Mouse (Mus musculus) ES-CJ7 (cell line): ENCODE measurements around the gene Nefh.

ENCODE experiments used
- DNase-seq: peaks from one replicate; pipeline ENCODE4 v3.0.0; 2011; ENCODE audit warnings: low read depth, low spot score

The Nefh gene

GRCm38 (mm10) chr11:4947813-4948174 is at the start of gene Nefh:
Gene Nefh, minus strand, starts transcription at chr11:4948064.
- peak; percentile 34 for DNase-seq

GRCm38 (mm10) chr11:4996621-4997199 is 48.8 kb upstream of the Nefh start:
- DNase-seq: no peak

GRCm38 (mm10) chr11:4995676-4996075 is 47.8 kb upstream of the Nefh start:
- no peak for DNase-seq

DNA sequence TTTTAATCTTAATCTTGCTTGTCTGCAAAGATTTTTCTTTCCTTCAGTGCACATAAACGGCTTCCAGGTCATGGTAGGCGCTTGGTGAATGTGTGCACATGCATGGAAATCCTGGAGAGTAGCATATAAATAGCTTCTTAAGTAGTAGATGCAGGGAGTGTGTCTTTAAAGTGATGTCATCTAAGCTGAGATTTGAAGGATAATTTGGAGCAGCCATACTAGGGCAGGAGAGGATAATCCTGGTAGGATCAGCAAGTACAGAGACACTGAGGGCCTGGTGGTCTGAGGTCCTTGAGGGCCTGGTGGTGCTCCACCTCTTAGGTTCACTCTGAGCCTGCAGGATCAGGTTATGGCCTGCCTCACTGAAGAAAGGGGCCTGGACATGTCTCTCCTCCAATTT is 44.6 kb upstream of the Nefh start:
- DNase-seq: no peak

DNA sequence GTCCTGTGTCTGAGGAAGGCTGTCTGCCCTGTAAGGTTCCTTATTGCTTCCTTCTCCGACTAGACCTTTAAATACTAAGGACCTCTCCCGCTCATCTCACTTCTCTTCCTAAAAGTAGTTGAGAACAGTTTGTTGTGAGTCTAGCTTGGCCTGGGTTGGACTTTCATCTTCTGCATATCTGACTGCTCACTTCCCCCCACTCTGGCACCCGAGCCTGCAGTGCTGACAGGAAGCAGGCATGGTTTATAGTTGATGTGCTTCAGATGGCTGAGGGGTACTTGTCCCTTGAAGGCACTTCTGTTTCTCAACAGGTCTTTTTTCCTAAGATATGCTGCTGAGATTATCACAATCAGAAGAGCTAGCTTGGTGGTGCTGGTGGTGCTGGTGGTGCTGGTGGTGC is 41.3 kb upstream of the Nefh start:
- DNase-seq: no peak

GRCm38 (mm10) chr11:4987487-4987852 is 39.6 kb upstream of the Nefh start:
- DNase-seq: no peak

GRCm38 (mm10) chr11:4986695-4987486 is 39.0 kb upstream of the Nefh start, which contains the start of gene Ap1b1:
Gene Ap1b1, plus strand, starts transcription at chr11:4986824.
- peak; percentile 94 for DNase-seq

- no peak for DNase-seq
Observed at GRCm38 (mm10) chr11:4984799-4985198, 36.9 kb upstream of the Nefh start.

DNA sequence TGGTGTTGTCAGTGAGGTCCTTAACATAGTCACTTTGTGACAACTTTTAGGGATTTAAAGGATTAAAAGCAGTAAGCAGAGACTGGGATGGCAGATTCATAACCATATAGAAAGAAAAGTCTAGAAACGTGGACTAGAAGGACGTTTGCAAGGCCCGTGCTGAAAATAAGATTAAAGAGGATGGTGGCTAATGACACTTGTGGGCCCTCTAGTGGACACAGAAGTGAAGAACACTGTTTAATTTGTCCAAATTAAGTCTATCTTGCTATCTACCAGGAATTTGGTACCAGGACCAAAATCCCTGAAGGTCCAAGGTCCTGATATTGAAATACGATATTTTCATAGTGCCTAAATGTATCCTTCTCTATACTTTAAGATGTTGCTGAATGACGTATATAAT is 36.4 kb upstream of the Nefh start:
- DNase-seq: peak; percentile 64

DNA sequence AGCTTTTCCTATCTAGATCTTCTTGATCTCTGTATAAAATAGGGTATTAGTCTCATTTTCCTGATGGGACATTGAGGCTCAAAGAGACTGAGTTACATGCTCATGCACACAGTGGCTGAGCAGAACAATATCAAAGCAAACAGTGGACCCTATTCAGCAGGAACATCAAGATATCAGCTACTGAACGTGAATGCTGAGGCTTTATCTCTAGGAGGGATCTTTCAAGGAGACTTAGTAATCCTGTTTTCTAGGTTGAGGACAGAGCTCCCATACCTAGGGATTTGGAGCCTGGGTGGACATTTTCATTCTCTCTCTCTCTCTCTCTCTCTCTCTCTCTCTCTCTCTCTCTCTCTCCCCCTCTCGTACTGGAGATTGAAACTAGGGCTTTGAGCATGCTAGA is 35.7 kb upstream of the Nefh start:
- no peak for DNase-seq

- DNase-seq: no peak
Observed at GRCm38 (mm10) chr11:4983010-4983409, 35.1 kb upstream of the Nefh start.

- peak; percentile 92 for DNase-seq
Observed at GRCm38 (mm10) chr11:4975623-4976022, 27.8 kb upstream of the Nefh start.

GRCm38 (mm10) chr11:4974376-4975122 is 26.7 kb upstream of the Nefh start:
- DNase-seq: no peak

DNA sequence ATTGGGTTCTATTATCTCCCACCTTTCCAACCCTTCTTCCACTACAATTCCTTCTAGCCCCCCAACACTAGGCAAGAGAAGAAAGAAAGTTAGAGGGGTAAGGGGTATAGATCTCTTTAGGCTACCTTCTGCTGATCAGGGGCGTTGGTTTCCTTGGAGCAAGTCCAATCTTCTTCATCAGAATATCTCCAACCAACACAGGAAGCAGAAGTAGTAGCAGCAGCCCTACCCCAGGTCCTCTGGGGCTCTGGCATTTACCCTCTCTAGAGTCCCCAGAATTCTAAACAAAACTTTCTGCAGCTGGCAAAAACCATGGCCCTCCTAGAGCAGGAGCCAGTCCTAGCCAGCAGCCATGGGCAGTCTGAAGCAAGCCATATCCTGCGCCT is 26.0 kb upstream of the Nefh start:
- DNase-seq: no peak

DNA sequence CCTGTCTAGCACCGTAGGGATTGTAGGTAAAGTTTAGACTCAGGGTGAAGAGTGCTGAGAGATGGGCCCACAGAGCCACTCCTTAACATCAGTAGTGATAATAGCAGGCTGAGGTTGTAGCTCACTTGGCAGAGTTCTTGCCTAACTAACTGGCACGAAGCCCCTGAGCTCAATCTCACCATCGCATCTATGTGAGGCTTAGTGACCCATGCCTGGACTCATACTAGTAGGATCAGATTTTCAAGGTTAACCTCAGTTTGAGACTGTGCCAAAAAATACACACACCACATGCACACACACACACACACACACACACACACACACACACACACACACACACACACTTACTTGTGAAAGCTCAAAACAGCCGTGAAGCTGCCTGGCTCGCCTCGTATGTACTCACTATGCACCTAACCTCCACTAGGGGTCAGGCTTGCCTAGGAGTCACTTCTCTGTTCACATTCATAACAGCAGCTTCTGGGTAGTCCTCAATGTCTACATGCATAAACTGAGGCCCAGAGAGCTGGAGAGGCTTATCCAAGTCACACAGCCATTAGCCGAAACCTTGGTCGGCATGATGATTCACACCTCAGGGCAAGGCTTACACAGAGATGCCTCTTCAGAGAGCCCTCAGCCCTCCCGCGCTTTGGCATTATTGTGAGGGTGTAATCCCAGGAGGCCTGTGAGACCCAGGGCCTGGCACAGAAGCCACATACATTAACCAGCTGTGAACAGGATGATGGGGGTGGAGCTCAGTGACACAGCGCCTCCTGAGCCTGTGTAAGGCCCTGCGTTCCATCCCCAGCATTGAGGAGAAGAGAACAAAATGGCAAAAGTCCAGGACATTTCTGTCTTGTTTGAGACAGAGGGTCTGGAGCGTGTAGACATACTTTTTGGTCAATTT is 25.4 kb upstream of the Nefh start:
- DNase-seq: peak; percentile 74

- no peak for DNase-seq
Observed at GRCm38 (mm10) chr11:4968376-4968775, 20.5 kb upstream of the Nefh start.

- no peak for DNase-seq
Observed at GRCm38 (mm10) chr11:4967549-4967948, 19.7 kb upstream of the Nefh start.

DNA sequence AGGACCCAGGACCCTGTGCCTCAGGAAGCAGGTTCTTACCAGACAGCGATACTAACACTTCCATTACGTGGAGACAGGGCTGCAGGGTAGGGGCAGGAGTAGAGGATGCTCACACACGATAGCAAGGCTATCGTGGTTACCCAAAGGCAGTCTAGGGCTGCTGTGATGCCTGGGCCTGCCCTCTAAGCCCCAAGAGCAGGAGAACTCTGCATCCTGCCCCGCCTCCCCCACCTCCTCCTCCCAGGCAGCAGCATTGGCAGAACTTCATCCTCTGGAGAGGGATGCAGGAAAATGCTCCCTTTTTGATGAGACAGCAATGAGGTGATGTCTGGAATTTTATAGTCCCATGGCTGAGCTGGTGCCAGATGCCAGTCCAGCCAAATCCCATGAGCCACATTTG is 19.0 kb upstream of the Nefh start:
- DNase-seq: no peak

DNA sequence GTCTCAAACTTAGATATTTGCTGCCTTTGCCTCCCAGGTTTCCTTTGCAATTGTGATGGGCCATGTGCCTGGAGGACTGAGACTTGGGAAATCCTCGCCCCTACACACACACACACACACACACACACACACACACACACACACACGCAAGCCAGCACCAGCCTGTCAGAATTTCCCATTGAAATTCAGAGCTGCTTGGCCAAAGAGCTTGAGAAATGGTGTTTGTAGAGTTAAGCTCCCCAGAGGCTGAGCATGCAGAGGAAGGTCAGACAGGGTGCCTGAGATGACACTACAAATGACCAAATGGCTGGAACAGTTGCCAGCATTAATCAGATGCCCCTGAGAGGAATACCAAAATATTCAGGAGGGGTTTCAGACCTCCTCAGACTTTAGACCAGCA is 18.5 kb upstream of the Nefh start:
- DNase-seq: no peak

DNA sequence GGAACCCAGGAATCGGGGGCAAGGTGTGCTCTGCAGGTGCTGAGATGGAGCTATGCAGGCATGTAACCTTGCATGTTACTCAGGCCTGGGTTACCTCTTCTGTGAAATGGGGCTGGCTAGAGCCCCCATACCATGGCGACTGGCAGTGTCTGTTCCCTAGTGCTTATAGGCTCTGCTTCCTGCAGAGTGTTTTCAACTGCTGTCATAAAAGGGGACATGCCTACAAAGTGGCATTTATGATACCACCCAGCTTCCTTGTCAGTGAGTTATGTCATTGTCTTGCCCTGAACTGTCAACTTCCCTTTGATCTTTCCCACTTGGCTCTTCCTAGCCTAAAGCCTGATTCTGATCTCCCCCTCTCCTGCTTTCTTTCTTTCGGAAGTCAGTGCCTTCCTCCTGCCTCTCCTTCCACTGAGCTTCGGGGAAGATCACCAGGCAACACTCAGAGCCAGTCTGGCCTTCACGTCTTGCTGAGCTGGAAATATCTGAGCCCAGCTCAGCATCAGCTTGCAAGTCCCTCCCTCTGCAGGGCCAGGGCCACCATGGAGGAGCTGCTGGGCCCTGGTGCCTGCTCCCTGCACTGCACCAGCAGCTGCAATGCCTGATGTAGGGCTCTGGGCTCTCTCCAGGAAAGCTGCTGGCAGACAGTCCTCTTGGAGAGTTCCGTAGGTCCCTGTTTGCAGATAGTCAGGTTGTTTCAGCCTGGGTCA is 15.4 kb upstream of the Nefh start:
- no peak for DNase-seq

DNA sequence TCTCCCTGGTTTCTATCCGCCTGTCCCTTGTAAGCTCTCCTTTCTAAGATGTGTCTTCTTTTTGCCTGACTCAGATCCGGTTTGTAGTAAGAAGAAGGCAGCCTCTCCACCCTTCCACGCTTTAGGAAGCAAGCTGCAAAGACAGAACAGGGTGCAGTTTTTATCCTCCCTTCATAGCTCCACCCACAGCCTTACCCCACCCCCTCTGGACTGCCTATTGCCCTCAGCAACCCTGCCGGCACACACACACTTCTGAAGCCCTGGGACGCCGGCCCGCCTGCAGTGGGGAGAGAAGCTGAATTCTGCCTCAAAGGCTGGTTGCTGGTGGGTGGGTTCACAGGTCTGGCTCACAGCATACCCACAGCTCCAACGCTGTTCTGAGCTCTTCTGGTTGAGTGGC is 6.1 kb upstream of the Nefh start:
- peak; percentile 72 for DNase-seq
